Mouse (Mus musculus) forebrain, embryonic 11.5 days (tissue): ENCODE measurements around the gene 2210016L21Rik. TPM values are rescaled to one million over a fixed set of nuclear protein-coding genes. Genes with fewer than 3 reads are reported as not detected.

Experiments
- ATAC-seq: fragments of 200-750 bp; cut with Nextera tagmentation; replicated peaks from 2 replicates; pipeline ENCODE4 v1.8.0; 2017; ENCODE audit warnings: moderate TSS enrichment; ENCODE audit not compliant: low FRiP score
- DNase-seq: peaks from one replicate; pipeline ENCODE4 v3.0.0-alpha.2; 2017; ENCODE audit warnings: low spot score
- H3K27ac ChIP-seq: fragments of 300-500 bp; sonication (generic); 2 replicates; pipeline ENCODE4 v1.5.1; 2014; ENCODE audit warnings: low read depth, low read length
- H3K27me3 ChIP-seq: fragments of 300-500 bp; sonication (generic); 2 replicates; pipeline ENCODE4 v1.6.1; 2014; ENCODE audit warnings: mild to moderate bottlenecking, low read length, mixed read lengths; ENCODE audit not compliant: control insufficient read depth, insufficient read depth
- H3K36me3 ChIP-seq: fragments of 300-500 bp; sonication (generic); 2 replicates; pipeline ENCODE4 v1.6.1; 2014; ENCODE audit warnings: mild to moderate bottlenecking, low read length, moderate library complexity, mixed read lengths; ENCODE audit not compliant: control insufficient read depth, insufficient read depth
- H3K4me1 ChIP-seq: fragments of 300-500 bp; sonication (generic); replicated peaks from 2 replicates; pipeline ENCODE4 v1.6.1; 2014; ENCODE audit warnings: low read length, mixed read lengths; ENCODE audit not compliant: control insufficient read depth, insufficient read depth
- H3K4me2 ChIP-seq: fragments of 300-500 bp; sonication (generic); 2 replicates; pipeline ENCODE4 v1.6.1; 2014; ENCODE audit warnings: low read depth, mild to moderate bottlenecking, low read length, moderate library complexity, mixed read lengths; ENCODE audit not compliant: severe bottlenecking
- H3K4me3 ChIP-seq: fragments of 300-500 bp; sonication (generic); 2 replicates; pipeline ENCODE4 v1.5.1; 2014; ENCODE audit warnings: low read depth, low read length
- H3K9ac ChIP-seq: fragments of 300-500 bp; sonication (generic); 2 replicates; pipeline ENCODE4 v1.6.1; 2014; ENCODE audit warnings: low read length
- H3K9me3 ChIP-seq: fragments of 300-500 bp; sonication (generic); 2 replicates; pipeline ENCODE4 v1.6.1; 2016; ENCODE audit warnings: low read length, mixed read lengths; ENCODE audit not compliant: control insufficient read depth
- WGBS: fragments of 180-500 bp; shearing (Covaris S2); extraction: QIAGEN DNeasy Blood & Tissue Kit; methylation state at CpG from one replicate; pipeline ENCODE4 v1.1.7; 2014; 5-methylcytosine and 5-hydroxymethylcytosine counted together
- polyA plus RNA-seq: library from polyadenylated mRNA; unstranded; fragments of >200 nt; fragmentation: Nextera tagmentation; extraction: Ambion mirVana; gene quantifications from 2 replicates; pipeline ENCODE4 v1.2.1, GENCODE M21; 2014

The 2210016L21Rik gene
- polyA plus RNA-seq: 49.8 and 51.5 TPM in 2 replicates

DNA sequence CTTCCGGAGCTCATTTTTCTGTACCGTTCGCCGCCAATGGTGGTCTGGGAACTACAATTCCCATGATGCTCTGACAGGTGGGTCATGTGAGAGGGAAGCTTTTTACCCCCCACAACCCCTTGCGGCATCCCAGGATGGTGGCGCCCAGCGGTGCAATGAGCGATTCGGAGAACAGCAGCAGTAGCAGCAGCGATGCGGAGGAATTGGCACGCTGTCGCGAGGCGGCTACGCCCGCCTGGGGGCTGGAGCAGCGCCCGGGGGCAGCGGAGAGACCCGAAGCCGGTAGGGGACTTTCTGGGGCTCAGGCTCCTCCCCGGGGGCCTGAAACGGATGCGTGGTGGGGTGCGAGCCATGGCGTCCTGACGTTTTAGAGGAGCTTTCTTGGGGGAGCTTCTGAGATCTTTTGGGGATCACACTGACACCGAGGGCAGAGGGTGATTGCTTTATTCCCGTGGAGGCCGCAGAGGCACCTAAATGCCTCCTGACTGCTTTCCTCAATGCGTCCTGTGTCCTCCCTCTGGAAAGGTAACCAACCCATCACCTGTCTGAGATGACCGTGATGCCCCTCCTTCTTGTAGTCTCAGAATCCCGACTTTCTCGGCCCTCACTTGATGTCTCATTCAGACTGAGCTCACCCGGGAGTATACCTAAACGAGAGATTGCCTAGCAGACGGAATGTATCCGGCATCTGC, at the start of gene 2210016L21Rik:
Gene 2210016L21Rik (plus strand): TSS at position 85 of the 692 bp plus-strand sequence.
- no peaks in the 10 kb centered on the region for H3K4me1 ChIP-seq
- ATAC-seq (peak; percentile 94), DNase-seq (peak; percentile 92)
- H3K9me3 ChIP-seq: no peaks in the 10 kb centered on the region
- H3K36me3 ChIP-seq: peaks cover 4% of the 10 kb centered on the region
- peak within 1 kb of the TSS; percentile 88 for H3K9ac ChIP-seq
- peak within 1 kb of the TSS; percentile 79 for H3K4me3 ChIP-seq
- H3K27me3 ChIP-seq: no peaks in the 10 kb centered on the region
- 1% methylated on average over 39 of the region's 39 CpGs for WGBS
- peak within 1 kb of the TSS; percentile 46; the same call in 1 of the 2 replicates for H3K27ac ChIP-seq
- peak within 1 kb of the TSS; percentile 78 for H3K4me2 ChIP-seq

DNA sequence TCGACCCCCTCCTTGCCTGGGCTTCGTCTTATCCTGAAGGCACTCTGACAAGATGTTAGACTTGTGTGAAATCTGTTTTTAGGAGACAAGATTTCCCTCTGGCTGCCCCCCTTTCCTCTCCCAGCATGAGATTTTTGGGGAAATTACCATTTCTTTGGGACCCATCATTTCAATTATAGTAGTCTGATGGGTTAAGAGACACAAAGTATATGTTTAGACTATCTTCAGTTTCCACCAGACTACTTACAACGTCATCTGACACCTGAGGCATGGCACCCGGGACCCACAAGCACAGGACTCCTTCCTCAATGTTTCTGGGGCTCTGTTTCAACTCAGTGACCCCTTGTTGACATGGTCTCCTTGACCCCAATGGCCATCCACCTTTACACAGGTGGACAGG, 46.4 kb upstream of the 2210016L21Rik start:
- Histone ChIP-seq H3K9ac (no peak overlapping the region), H3K4me3 (no peak overlapping the region), H3K27ac (no peak overlapping the region), H3K4me2 (no peak overlapping the region), H3K4me1 (no peaks in the 10 kb centered on the region), H3K27me3 (no peaks in the 10 kb centered on the region), H3K9me3 (no peaks in the 10 kb centered on the region), H3K36me3 (no peaks in the 10 kb centered on the region)
- ATAC-seq (no peak), DNase-seq (no peak)
- WGBS: 91% methylated on average over 4 of the region's 4 CpGs

DNA sequence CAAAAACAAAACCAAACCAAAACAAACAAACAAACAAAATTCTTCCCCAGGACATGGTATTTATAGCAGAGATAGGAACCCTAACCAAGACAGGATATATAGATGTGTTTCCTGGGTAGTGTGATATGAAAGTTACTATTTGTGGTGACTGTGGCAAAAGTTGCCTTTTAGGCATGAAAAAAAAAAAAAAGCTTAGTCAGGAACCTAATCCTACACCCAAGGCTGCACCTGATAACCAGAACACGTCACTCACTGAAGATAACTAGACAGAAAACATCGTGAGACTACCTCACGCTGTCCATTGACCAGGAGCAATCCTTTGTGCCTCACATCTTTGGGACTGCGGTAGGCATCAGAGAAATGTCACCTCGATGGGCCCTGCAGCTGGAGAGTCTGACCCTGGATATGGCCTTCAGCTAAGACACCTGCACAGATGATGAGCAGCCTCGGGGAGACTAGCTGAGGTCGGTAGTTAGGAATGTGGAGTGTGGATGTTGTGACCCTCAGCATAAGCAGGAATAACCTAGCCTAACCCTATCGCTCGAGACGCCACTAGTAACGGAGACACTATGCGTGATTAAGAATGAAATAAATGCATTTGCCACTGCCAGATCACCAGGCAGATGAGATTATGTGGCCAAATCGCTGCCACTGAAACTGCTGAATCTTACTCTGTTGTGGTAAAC, 45.1 kb upstream of the 2210016L21Rik start, which contains the start of gene Oasl2:
Gene Oasl2 (plus strand): TSS at position 249 of the 686 bp plus-strand sequence.
- Histone ChIP-seq H3K4me3 (no peak within 1 kb of the TSS), H3K36me3 (no peaks in the 10 kb centered on the region), H3K4me1 (no peaks in the 10 kb centered on the region), H3K9ac (no peak within 1 kb of the TSS; the same call in 1 of the 2 replicates), H3K27me3 (no peaks in the 10 kb centered on the region), H3K4me2 (no peak within 1 kb of the TSS), H3K9me3 (no peaks in the 10 kb centered on the region), H3K27ac (no peak within 1 kb of the TSS)
- WGBS: 66% methylated on average over 13 of the region's 13 CpGs
- DNase-seq (no peak), ATAC-seq (no peak)

DNA sequence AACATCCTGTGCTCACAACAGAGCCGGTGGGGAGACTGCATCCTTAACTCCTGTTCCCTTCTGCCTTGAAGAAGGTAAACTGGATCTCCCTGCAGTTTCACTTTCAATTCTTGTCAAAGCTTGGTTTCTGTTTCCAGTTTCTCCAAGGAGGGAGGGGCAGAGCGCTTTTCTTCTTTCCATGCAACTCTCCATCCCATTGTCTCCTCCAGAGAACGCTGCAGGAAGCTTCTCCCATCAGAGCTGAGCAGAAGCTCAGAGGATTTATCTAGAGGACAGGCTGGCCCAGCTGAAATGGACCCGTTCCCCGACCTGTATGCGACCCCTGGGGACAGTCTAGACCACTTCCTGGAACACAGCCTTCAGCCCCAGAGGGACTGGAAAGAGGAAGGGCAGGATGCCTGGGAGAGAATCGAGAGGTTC, 44.6 kb upstream of the 2210016L21Rik start:
- no peak for DNase-seq
- no peak for ATAC-seq
- Histone ChIP-seq H3K4me3 (no peak overlapping the region), H3K4me2 (no peak overlapping the region), H3K4me1 (no peaks in the 10 kb centered on the region), H3K9me3 (no peaks in the 10 kb centered on the region), H3K9ac (no peak overlapping the region; the same call in 1 of the 2 replicates), H3K27ac (no peak overlapping the region), H3K27me3 (no peaks in the 10 kb centered on the region), H3K36me3 (no peaks in the 10 kb centered on the region)
- WGBS: 11% methylated on average over 7 of the region's 7 CpGs

- WGBS: 81% methylated on average over 7 of the region's 7 CpGs
- Histone ChIP-seq H3K9ac (no peak overlapping the region), H3K36me3 (no peaks in the 10 kb centered on the region), H3K27ac (no peak overlapping the region), H3K27me3 (no peaks in the 10 kb centered on the region), H3K4me2 (no peak overlapping the region), H3K9me3 (no peaks in the 10 kb centered on the region), H3K4me1 (no peaks in the 10 kb centered on the region), H3K4me3 (no peak overlapping the region)
- no peak for ATAC-seq
- no peak for DNase-seq
Measured at GRCm38 (mm10) chr5:114898857-114899256, 43.1 kb upstream of the 2210016L21Rik start.

DNA sequence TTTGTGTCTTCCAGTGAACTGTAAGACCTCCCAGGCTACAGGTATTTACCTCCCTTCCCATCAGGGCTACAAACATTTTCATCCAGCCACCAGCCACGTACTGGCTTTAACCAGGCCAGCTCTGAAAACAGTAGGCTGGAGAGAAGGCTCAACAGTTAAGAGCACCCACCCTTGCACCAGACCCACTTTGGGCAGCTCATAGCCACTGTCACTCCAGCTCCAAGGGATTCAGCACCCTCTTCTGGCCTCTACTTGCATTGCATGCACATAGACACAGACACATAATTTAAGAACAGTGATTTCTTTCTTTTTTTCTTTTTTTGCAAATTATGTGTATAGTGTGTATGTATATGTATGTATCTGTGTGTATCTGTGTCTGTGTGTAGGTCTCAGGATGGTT, 39.5 kb upstream of the 2210016L21Rik start:
- WGBS: 22% methylated on average over 1 of the region's 1 CpGs
- peak; percentile 71 for DNase-seq
- ATAC-seq: no peak
- Histone ChIP-seq H3K4me3 (no peak overlapping the region), H3K27me3 (no peaks in the 10 kb centered on the region), H3K9ac (no peak overlapping the region), H3K27ac (no peak overlapping the region), H3K4me1 (no peaks in the 10 kb centered on the region), H3K4me2 (no peak overlapping the region), H3K9me3 (no peaks in the 10 kb centered on the region), H3K36me3 (no peaks in the 10 kb centered on the region)

GRCm38 (mm10) chr5:114908598-114909305, 33.2 kb upstream of the 2210016L21Rik start:
- no peak overlapping the region for H3K27ac ChIP-seq
- H3K4me1 ChIP-seq: no peaks in the 10 kb centered on the region
- no peaks in the 10 kb centered on the region for H3K27me3 ChIP-seq
- no peaks in the 10 kb centered on the region for H3K36me3 ChIP-seq
- no peak overlapping the region for H3K4me2 ChIP-seq
- H3K9me3 ChIP-seq: no peaks in the 10 kb centered on the region
- H3K9ac ChIP-seq: no peak overlapping the region
- DNase-seq: peak; percentile 56
- ATAC-seq: no peak
- H3K4me3 ChIP-seq: no peak overlapping the region
- 54% methylated on average over 13 of the region's 13 CpGs for WGBS

DNA sequence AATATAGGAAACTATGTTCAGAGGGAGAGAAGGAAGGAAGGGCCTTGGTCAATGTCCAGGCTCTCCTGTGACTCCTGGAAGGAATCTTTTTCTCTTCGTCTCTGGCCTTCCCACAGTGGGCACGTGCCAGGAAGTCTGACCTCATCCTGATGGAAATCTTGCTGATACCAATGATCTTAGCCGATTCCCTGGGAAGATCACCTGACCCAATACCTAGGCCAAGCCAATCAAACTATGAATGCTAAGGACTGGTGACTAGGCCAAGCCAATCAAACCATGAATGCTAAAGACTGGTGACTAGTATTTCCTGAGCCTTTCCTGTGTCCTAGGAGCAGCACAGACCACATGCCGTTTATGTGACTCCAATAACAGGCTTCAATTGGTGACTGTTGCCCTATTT, 28.3 kb upstream of the 2210016L21Rik start:
- Histone ChIP-seq H3K4me3 (no peak overlapping the region), H3K9ac (no peak overlapping the region), H3K27ac (no peak overlapping the region), H3K9me3 (no peaks in the 10 kb centered on the region), H3K4me1 (no peaks in the 10 kb centered on the region), H3K36me3 (no peaks in the 10 kb centered on the region), H3K4me2 (no peak overlapping the region), H3K27me3 (no peaks in the 10 kb centered on the region)
- 78% methylated on average over 4 of the region's 4 CpGs for WGBS
- ATAC-seq (no peak), DNase-seq (no peak)
